17 mouse cellular contexts compared by ENCODE assay signal in the genomic region with DNA sequence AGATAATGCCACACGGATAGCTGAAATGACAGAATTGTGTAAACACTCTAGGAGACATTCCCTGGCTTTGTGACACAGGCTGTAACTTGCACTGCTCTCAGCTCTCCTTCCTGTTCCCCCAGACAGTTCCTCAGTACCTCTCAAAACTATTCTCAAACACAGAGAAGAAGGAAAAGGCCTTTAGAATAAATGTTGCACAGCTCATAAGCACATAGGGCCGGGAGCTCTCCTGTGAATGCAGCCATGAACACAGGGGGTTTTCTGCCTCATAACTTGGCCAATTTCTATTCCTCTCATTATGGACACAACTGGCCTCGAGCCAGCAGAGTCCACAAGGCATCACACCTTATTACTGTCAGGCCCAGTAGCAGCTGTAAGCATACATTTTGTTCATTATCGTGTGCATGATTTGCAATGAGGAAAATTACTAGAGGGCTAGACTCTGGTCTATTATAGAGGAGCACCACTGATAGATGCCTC. TPM values are rescaled to one million over a fixed set of nuclear protein-coding genes. Genes with fewer than 3 reads are reported as not detected.
DNase-seq lines count a peak whose midpoint lies in the region; ATAC-seq and TF ChIP-seq lines count a peak whose summit lies in the region.
"Had no signal": no experiment of that assay in that cellular context is flagged by ENCODE, and none has a peak within 500 bp of the region (broad histone marks: within the 10 kb centered on the region; RNA-seq: fewer than 3 reads in every experiment).

No protein-coding gene starts in this region.

- 70% methylated on average over 4 of the region's 4 CpGs for WGBS in midbrain, embryonic 12.5 days
- WGBS in midbrain, embryonic 10.5 days: 76% methylated on average over 4 of the region's 4 CpGs
- 35% methylated on average over 4 of the region's 4 CpGs for WGBS in hindbrain, embryonic 16.5 days
- WGBS in olfactory bulb, adult 2 months: 46% methylated on average over 4 of the region's 4 CpGs

- no peak overlapping the region for H3K9ac ChIP-seq in midbrain, embryonic 12.5 days (replicated peaks)
- no peak overlapping the region for H3K9ac ChIP-seq in hindbrain, embryonic 16.5 days (ENCODE audit: low read depth, low read length)
- H3K9ac ChIP-seq: embryonic facial prominence, embryonic 13.5 days; intestine, embryonic 15.5 days; lung, embryonic 15.5 days; stomach, embryonic 15.5 days had no signal

- H3K27me3 ChIP-seq in midbrain, embryonic 12.5 days: no peaks in the 10 kb centered on the region
- no peaks in the 10 kb centered on the region for H3K27me3 ChIP-seq in midbrain, embryonic 10.5 days (ENCODE audit: low read depth, poor library complexity, severe bottlenecking)
- H3K27me3 ChIP-seq in hindbrain, embryonic 16.5 days (replicated peaks; ENCODE audit: control insufficient read depth, insufficient read depth, low read length): no peaks in the 10 kb centered on the region
- H3K27me3 ChIP-seq: embryonic facial prominence, embryonic 13.5 days; intestine, embryonic 15.5 days; lung, embryonic 15.5 days; stomach, embryonic 15.5 days had no signal

- H3K4me3 ChIP-seq in midbrain, embryonic 12.5 days: no peak overlapping the region
- H3K4me3 ChIP-seq in midbrain, embryonic 10.5 days: no peak overlapping the region
- no peak overlapping the region for H3K4me3 ChIP-seq in hindbrain, embryonic 16.5 days (ENCODE audit: low read length)
- H3K4me3 ChIP-seq in olfactory bulb, adult 2 months (ENCODE audit: insufficient read depth, low read depth, low read length): no peak overlapping the region
- H3K4me3 ChIP-seq: embryonic facial prominence, embryonic 13.5 days; intestine, embryonic 15.5 days; lung, embryonic 15.5 days; stomach, embryonic 15.5 days had no signal

- TF ChIP-seq POLR2A in olfactory bulb, adult 2 months (IDR thresholded peaks at IDR 0.05; ENCODE audit: insufficient read depth, low read depth, low read length): no peak

- H3K9me3 ChIP-seq in midbrain, embryonic 12.5 days: no peaks in the 10 kb centered on the region
- H3K9me3 ChIP-seq in midbrain, embryonic 10.5 days (replicated peaks): no peaks in the 10 kb centered on the region
- H3K9me3 ChIP-seq in hindbrain, embryonic 16.5 days (ENCODE audit: control insufficient read depth, low read length): no peaks in the 10 kb centered on the region
- H3K9me3 ChIP-seq: embryonic facial prominence, embryonic 13.5 days; intestine, embryonic 15.5 days; lung, embryonic 15.5 days; stomach, embryonic 15.5 days had no signal

- no peaks in the 10 kb centered on the region for H3K36me3 ChIP-seq in midbrain, embryonic 12.5 days
- no peaks in the 10 kb centered on the region for H3K36me3 ChIP-seq in midbrain, embryonic 10.5 days
- H3K36me3 ChIP-seq in hindbrain, embryonic 16.5 days (ENCODE audit: control insufficient read depth, insufficient read depth, low read length): no peaks in the 10 kb centered on the region
- H3K36me3 ChIP-seq: embryonic facial prominence, embryonic 13.5 days; intestine, embryonic 15.5 days; lung, embryonic 15.5 days; stomach, embryonic 15.5 days had no signal

- H3K4me1 ChIP-seq in midbrain, embryonic 12.5 days: 0 out of 2 replicates have a peak, but pooled peaks cover 4% of the 10 kb centered on the region
- H3K4me1 ChIP-seq in midbrain, embryonic 10.5 days: peaks cover 13% of the 10 kb centered on the region
- H3K4me1 ChIP-seq in hindbrain, embryonic 16.5 days (ENCODE audit: control insufficient read depth, insufficient read depth, low read depth, low read length): peaks cover 12% of the 10 kb centered on the region
- H3K4me1 ChIP-seq in olfactory bulb, adult 2 months (ENCODE audit: control insufficient read depth, insufficient read depth, low read length): 0 out of 2 replicates have a peak, but pooled peaks cover 3% of the 10 kb centered on the region
- H3K4me1 ChIP-seq: intestine, embryonic 15.5 days; stomach, embryonic 15.5 days had no signal

- no peak for TF ChIP-seq CTCF in olfactory bulb, adult 2 months (IDR thresholded peaks at IDR 0.05; ENCODE audit: insufficient read depth, low read depth, low read length)

- no peak overlapping the region for H3K27ac ChIP-seq in midbrain, embryonic 12.5 days (replicated peaks)
- no peak overlapping the region for H3K27ac ChIP-seq in midbrain, embryonic 10.5 days (replicated peaks)
- H3K27ac ChIP-seq in hindbrain, embryonic 16.5 days (ENCODE audit: low read depth, low read length): peak overlapping the region; percentile 70; the same call in 1 of the 2 replicates
- peak overlapping the region; percentile 75; the same call in 1 of the 2 replicates for H3K27ac ChIP-seq in olfactory bulb, adult 2 months (ENCODE audit: insufficient read depth, low read depth, low read length)
- H3K27ac ChIP-seq: embryonic facial prominence, embryonic 13.5 days; intestine, embryonic 15.5 days; lung, embryonic 15.5 days; stomach, embryonic 15.5 days had no signal

- no peak overlapping the region for H3K4me2 ChIP-seq in midbrain, embryonic 12.5 days (replicated peaks)
- H3K4me2 ChIP-seq in hindbrain, embryonic 16.5 days (ENCODE audit: low read length): no peak overlapping the region
- H3K4me2 ChIP-seq: embryonic facial prominence, embryonic 13.5 days; intestine, embryonic 15.5 days; liver, embryonic 11.5 days; lung, embryonic 15.5 days; stomach, embryonic 15.5 days had no signal

- peak; percentile 69 for ATAC-seq in midbrain, embryonic 12.5 days (ENCODE audit: low FRiP score, low read depth)
- ATAC-seq in hindbrain, embryonic 16.5 days: peak; percentile 70
- ATAC-seq in erythroblast, adult 5-6 weeks (replicated peaks; ENCODE audit: low FRiP score, poor library complexity, severe bottlenecking): no peak

- peak; percentile 87 to 91 for DNase-seq in cerebellum, postnatal 10 days
- DNase-seq in cerebellum, adult 11-12 months: no peak
- no peak for DNase-seq in midbrain, embryonic 10.5 days (ENCODE audit: low spot score)
- no peak for DNase-seq in kidney, postnatal 4 days
- DNase-seq: adrenal gland, postnatal 36 days; gastrocnemius, postnatal 14 days; heart, postnatal 14 days; kidney, postnatal 10 days had no signal

RNA-seq across cellular contexts. Expression of a gene that starts 9.2 kb away (rescaled TPM):
- 1.3 and 2.0 TPM in 2 replicates for polyA plus RNA-seq in midbrain, embryonic 12.5 days (2016; fragmentation: Nextera tagmentation; extraction: Ambion mirVana)
- 2.1 and 2.4 TPM in 2 replicates for polyA plus RNA-seq in midbrain, embryonic 10.5 days (2016; fragmentation: Nextera tagmentation; extraction: Ambion mirVana)
- polyA plus RNA-seq in hindbrain, embryonic 16.5 days (2015; fragmentation: Nextera tagmentation; extraction: Ambion mirVana): 0.40 and 0.71 TPM in 2 replicates
- polyA plus RNA-seq in olfactory bulb, adult 2 months (2012; ENCODE audit: insufficient read depth, insufficient read length, low replicate concordance, missing spikeins): not detected in 2 replicates
- 2.3 and 14.6 TPM in 2 replicates for total RNA-seq in erythroblast, adult 5-6 weeks (2015; ENCODE audit: low replicate concordance)
- total RNA-seq in erythroblast, adult 5-6 weeks (2017; ENCODE audit: low replicate concordance): 9.0 and 11.3 TPM in 2 replicates

Comparison
In these comparisons a context has a peak if more than half of its experiments do, and no peak if none do; other contexts are left out.
1. DNase-seq: peak in cerebellum, postnatal 10 days (2 of 2); none in cerebellum, adult 11-12 months (single experiment), midbrain, embryonic 10.5 days (single experiment) and kidney, postnatal 4 days (0 of 2).
2. H3K27ac ChIP-seq: peak in hindbrain, embryonic 16.5 days (single experiment) and olfactory bulb, adult 2 months (single experiment); none in midbrain, embryonic 12.5 days (single experiment) and midbrain, embryonic 10.5 days (single experiment).